Mouse (Mus musculus) C2C12 (cell line): ENCODE measurements around the gene Rars. TPM values are rescaled to one million over a fixed set of nuclear protein-coding genes. Genes with fewer than 3 reads are reported as not detected.

ENCODE experiments used
- H3K27me3 ChIP-seq: one replicate; pipeline ENCODE4 v1.6.1; 2011; ENCODE audit not compliant: control insufficient read depth, insufficient read depth, insufficient read length
- H3K36me3 ChIP-seq: one replicate; pipeline ENCODE4 v1.6.1; 2011; ENCODE audit not compliant: control insufficient read depth, insufficient read depth
- H3K4me3 ChIP-seq: one replicate; pipeline ENCODE4 v1.5.1; 2011; ENCODE audit warnings: mild to moderate bottlenecking, control low read depth; ENCODE audit not compliant: poor library complexity, insufficient read depth, severe bottlenecking
- H3K79me2 ChIP-seq: one replicate; pipeline ENCODE4 v1.6.1; 2011; ENCODE audit not compliant: control insufficient read depth, insufficient read depth
- H3K79me3 ChIP-seq: one replicate; pipeline ENCODE4 v1.6.1; 2011; ENCODE audit warnings: low read depth, control low read depth
- H3ac ChIP-seq: one replicate; pipeline ENCODE3; 2011; ENCODE audit warnings: low read depth; ENCODE audit not compliant: control insufficient read depth, insufficient read length
- CEBPB ChIP-seq: IDR thresholded peaks from one replicate; pipeline ENCODE4 v1.6.1; 2011; ENCODE audit warnings: low read depth, mild to moderate bottlenecking, control low read depth, moderate library complexity
- CTCF ChIP-seq: IDR thresholded peaks from one replicate; pipeline ENCODE4 v1.5.1; 2011; ENCODE audit not compliant: control insufficient read depth, insufficient read depth, insufficient read length
- FOSL1 ChIP-seq: IDR thresholded peaks from one replicate; pipeline ENCODE4 v1.8.0; 2011; ENCODE audit warnings: mild to moderate bottlenecking, low read length; ENCODE audit not compliant: poor library complexity, insufficient read depth, severe bottlenecking
- MAX ChIP-seq: IDR thresholded peaks from one replicate; pipeline ENCODE4 v1.6.1; 2011; ENCODE audit warnings: mild to moderate bottlenecking, control low read depth
- MYOD1 ChIP-seq: IDR thresholded peaks from one replicate; pipeline ENCODE4 v1.6.1; 2011; ENCODE audit warnings: low read depth; ENCODE audit not compliant: control insufficient read depth, insufficient read length
- MYOG ChIP-seq: IDR thresholded peaks from one replicate; pipeline ENCODE4 v1.6.1; 2011; ENCODE audit not compliant: control insufficient read depth, insufficient read length; ENCODE audit errors: extremely low read depth
- USF1 ChIP-seq: IDR thresholded peaks from one replicate; pipeline ENCODE4 v1.6.1; 2011; ENCODE audit warnings: low read depth, mild to moderate bottlenecking, control low read depth, moderate library complexity
- microRNA-seq: library from miRNA; unstranded; fragments of <30 nt; microRNA quantifications from one replicate; pipeline ENCODE4, GENCODE M21; 2019; ENCODE audit warnings: borderline microRNAs expressed
- polyA plus RNA-seq: library from polyadenylated mRNA; unstranded; fragments of >200 nt; fragmentation: generic; extraction: Trizol; gene quantifications from one replicate; pipeline ENCODE4 v1.2.1, GENCODE M21; 2012; ENCODE audit warnings: missing spikeins

Rars gene
- polyA plus RNA-seq, 1 experiment: 87.1 TPM

- H3K27me3 ChIP-seq: peaks cover 10% of the 10 kb centered on the region
- no peaks in the 10 kb centered on the region for H3K36me3 ChIP-seq
- no peaks in the 10 kb centered on the region for H3K79me2 ChIP-seq
- H3ac ChIP-seq: no peak overlapping the region
- TF ChIP-seq MAX: no peak
- no peak for TF ChIP-seq USF1
- TF ChIP-seq FOSL1: no peak
- TF ChIP-seq MYOG: no peak
- no peak for TF ChIP-seq CTCF
- TF ChIP-seq CEBPB: no peak
- no peak for TF ChIP-seq MYOD1
- no peak overlapping the region for H3K4me3 ChIP-seq
- no peaks in the 10 kb centered on the region for H3K79me3 ChIP-seq
These were observed 74.2 kb downstream of the Rars start for GRCm38 (mm10) chr11:35760001-35760626.

Small RNA genes within 50 kb of the gene (microRNA-seq; reads per million reads assigned to microRNA genes)
- 3.4 reads per million, percentile 47 among the genes with 10 or more reads in this experiment for gene Mir103-1

Other genes starting within 250 kb of the Rars start
- gene Pank3, start 65.0 kb downstream of the Rars start, polyA plus RNA-seq: 7.1 TPM
- 0.02 TPM for gene Fbll1, start 35.6 kb downstream of the Rars start, polyA plus RNA-seq
- gene Wwc1, start 146.0 kb upstream of the Rars start, polyA plus RNA-seq: 4.6 TPM